Mouse (Mus musculus) CH12.LX (cell line): ENCODE data around the gene Daglb. TPM values are rescaled to one million over a fixed set of nuclear protein-coding genes. Genes with fewer than 3 reads are reported as not detected.

Experiments used
- DNase-seq: peaks from one replicate; pipeline ENCODE4 v3.0.0-alpha.2; 2013; ENCODE audit errors: extremely low read depth
- H3K27ac ChIP-seq: 2 replicates; pipeline ENCODE4 v1.5.1; 2012; ENCODE audit warnings: low read depth, mild to moderate bottlenecking, control low read depth, moderate library complexity; ENCODE audit not compliant: insufficient read depth
- H3K27me3 ChIP-seq: replicated peaks from 2 replicates; pipeline ENCODE3; 2012; ENCODE audit warnings: inconsistent platforms
- H3K36me3 ChIP-seq, 2 experiments: replicated peaks in 1 of 2; 2 replicates each; pipeline versions ENCODE3 to v1.6.1; 2012; ENCODE audit warnings: inconsistent platforms in 1 of 2, low read length in 1 of 2, mild to moderate bottlenecking in 1 of 2, mixed read lengths in 1 of 2, moderate library complexity in 1 of 2; ENCODE audit not compliant: control insufficient read depth in 1 of 2, insufficient read depth in 1 of 2
- H3K4me1 ChIP-seq, 2 experiments: 2 replicates each; pipeline ENCODE4 v1.6.1; 2012; ENCODE audit warnings: inconsistent platforms in 1 of 2, moderate library complexity in 1 of 2; ENCODE audit not compliant: insufficient read depth in 2 of 2, control insufficient read depth in 1 of 2
- H3K4me2 ChIP-seq: 2 replicates; pipeline ENCODE4 v1.6.1; 2012; ENCODE audit warnings: low read depth, mild to moderate bottlenecking, control low read depth; ENCODE audit not compliant: poor library complexity, insufficient read depth, severe bottlenecking
- H3K4me3 ChIP-seq, 3 experiments: fragments of 150-350 bp in 1 of 3; sonication (generic) in 1 of 3; replicated peaks in 1 of 3; 2 replicates each; pipeline versions ENCODE3 to v1.5.1; 2011 to 2012; ENCODE audit warnings: low read depth in 2 of 3, low read length in 2 of 3, mild to moderate bottlenecking in 2 of 3, moderate library complexity in 2 of 3, control low read depth in 1 of 3, improper control_type of control experiment in 1 of 3, inconsistent platforms in 1 of 3, mixed read lengths in 1 of 3; ENCODE audit not compliant: poor library complexity in 1 of 3
- H3K79me2 ChIP-seq: replicated peaks from 2 replicates; pipeline ENCODE4 v1.6.1; 2012; ENCODE audit warnings: mild to moderate bottlenecking, moderate library complexity; ENCODE audit not compliant: control insufficient read depth, poor library complexity, insufficient read depth, severe bottlenecking; ENCODE audit errors: extremely low read depth
- H3K9ac ChIP-seq: 2 replicates; pipeline ENCODE4 v1.6.1; 2012; ENCODE audit warnings: low read depth, mild to moderate bottlenecking, control low read depth, moderate library complexity; ENCODE audit not compliant: insufficient read depth
- H3K9me3 ChIP-seq: replicated peaks from 2 replicates; pipeline ENCODE3; 2012; ENCODE audit warnings: low read length, inconsistent platforms, mixed read lengths
- CHD2 ChIP-seq: IDR thresholded peaks from 2 replicates; pipeline ENCODE4 v1.6.1; 2011; ENCODE audit warnings: low read length, improper control_type of control experiment
- CTCF ChIP-seq, 2 experiments: IDR thresholded peaks in 1 of 2; conservative IDR thresholded peaks in 1 of 2; 2 replicates each; pipeline ENCODE4 v1.5.1; 2011 to 2012; ENCODE audit warnings: low read depth in 2 of 2, low read length in 2 of 2, improper control_type of control experiment in 1 of 2, inconsistent platforms in 1 of 2, mild to moderate bottlenecking in 1 of 2, moderate library complexity in 1 of 2
- E2F4 ChIP-seq: IDR thresholded peaks from 2 replicates; pipeline ENCODE4 v1.6.1; 2011; ENCODE audit warnings: low read depth, low read length, improper control_type of control experiment; ENCODE audit not compliant: insufficient replicate concordance
- EP300 ChIP-seq: IDR thresholded peaks from 2 replicates; pipeline ENCODE4 v1.6.1; 2011; ENCODE audit warnings: low read length, improper control_type of control experiment
- ETS1 ChIP-seq: conservative IDR thresholded peaks from 2 replicates; pipeline ENCODE4 v1.6.1; 2012; ENCODE audit warnings: low read depth, mild to moderate bottlenecking, inconsistent platforms, low read length, improper control_type of control experiment, moderate library complexity
- IRF4 ChIP-seq: IDR thresholded peaks from 2 replicates; pipeline ENCODE4 v1.6.1; 2014; ENCODE audit warnings: low read depth, mild to moderate bottlenecking, inconsistent platforms, low read length, improper control_type of control experiment
- JUN ChIP-seq: IDR thresholded peaks from 2 replicates; pipeline ENCODE4 v1.6.1; 2011; ENCODE audit warnings: low read depth, mild to moderate bottlenecking, low read length, improper control_type of control experiment, moderate library complexity; ENCODE audit not compliant: insufficient read depth
- JUND ChIP-seq: conservative IDR thresholded peaks from 2 replicates; pipeline ENCODE4 v1.6.1; 2011; ENCODE audit warnings: low read depth, low read length, improper control_type of control experiment
- MAFK ChIP-seq: IDR thresholded peaks from 2 replicates; pipeline ENCODE4 v1.6.1; 2011; ENCODE audit warnings: low read length, improper control_type of control experiment; ENCODE audit not compliant: insufficient replicate concordance
- MAX ChIP-seq: IDR thresholded peaks from 2 replicates; pipeline ENCODE4 v1.6.1; 2011; ENCODE audit warnings: low read length, improper control_type of control experiment
- MEF2A ChIP-seq: IDR thresholded peaks from 2 replicates; pipeline ENCODE4 v1.6.1; 2014; ENCODE audit warnings: low read depth, mild to moderate bottlenecking, inconsistent platforms, low read length, improper control_type of control experiment, borderline replicate concordance
- MYC ChIP-seq: IDR thresholded peaks from 2 replicates; pipeline ENCODE4 v1.6.1; 2011; ENCODE audit warnings: low read depth, mild to moderate bottlenecking, improper control_type of control experiment, low read length
- NRF1 ChIP-seq: IDR thresholded peaks from 2 replicates; pipeline ENCODE4 v1.6.1; 2014; ENCODE audit warnings: low read depth, mild to moderate bottlenecking, inconsistent platforms, low read length, improper control_type of control experiment, moderate library complexity
- PAX5 ChIP-seq: IDR thresholded peaks from 2 replicates; pipeline ENCODE4 v1.6.1; 2012; ENCODE audit warnings: low read length, inconsistent platforms, mixed read lengths
- POLR2A ChIP-seq: IDR thresholded peaks from 2 replicates; pipeline ENCODE4 v1.6.1; 2011; ENCODE audit warnings: low read depth, mild to moderate bottlenecking, improper control_type of control experiment, low read length
- POLR2AphosphoS2 ChIP-seq: IDR thresholded peaks from 2 replicates; pipeline ENCODE4 v1.6.1; 2011; ENCODE audit warnings: low read depth, low read length, improper control_type of control experiment
- RAD21 ChIP-seq: IDR thresholded peaks from 2 replicates; pipeline ENCODE4 v1.6.1; 2011; ENCODE audit warnings: low read depth, mild to moderate bottlenecking, low read length, improper control_type of control experiment, moderate library complexity
- RCOR1 ChIP-seq: conservative IDR thresholded peaks from 2 replicates; pipeline ENCODE4 v1.6.1; 2012; ENCODE audit warnings: low read depth, mild to moderate bottlenecking, inconsistent platforms, low read length, improper control_type of control experiment
- SIN3A ChIP-seq: IDR thresholded peaks from 2 replicates; pipeline ENCODE4 v1.6.1; 2012; ENCODE audit warnings: low read length, improper control_type of control experiment, inconsistent platforms
- SMC3 ChIP-seq: IDR thresholded peaks from 2 replicates; pipeline ENCODE4 v1.6.1; 2011; ENCODE audit warnings: low read depth, low read length, improper control_type of control experiment
- TBP ChIP-seq: conservative IDR thresholded peaks from 2 replicates; pipeline ENCODE4 v1.6.1; 2011; ENCODE audit warnings: low read depth, low read length, improper control_type of control experiment
- TCF12 ChIP-seq: IDR thresholded peaks from 2 replicates; pipeline ENCODE4 v1.6.1; 2014; ENCODE audit warnings: low read depth, mild to moderate bottlenecking, inconsistent platforms, low read length, improper control_type of control experiment
- USF2 ChIP-seq: conservative IDR thresholded peaks from 2 replicates; pipeline ENCODE4 v1.6.1; 2011; ENCODE audit warnings: low read depth, low read length, improper control_type of control experiment
- ZC3H11A ChIP-seq: IDR thresholded peaks from 2 replicates; pipeline ENCODE4 v1.6.1; 2012; ENCODE audit warnings: low read depth, mild to moderate bottlenecking, inconsistent platforms, low read length, improper control_type of control experiment
- ZKSCAN1 ChIP-seq: IDR thresholded peaks from 2 replicates; pipeline ENCODE4 v1.6.1; 2012; ENCODE audit warnings: low read depth, inconsistent platforms, low read length, improper control_type of control experiment, borderline replicate concordance
- ZMIZ1 ChIP-seq: IDR thresholded peaks from 2 replicates; pipeline ENCODE4 v1.6.1; 2012; ENCODE audit warnings: low read depth, mild to moderate bottlenecking, inconsistent platforms, low read length, improper control_type of control experiment
- dilution Hi-C: fragments of 300-500 bp; cut with MboI; formaldehyde crosslinking; loops from 2 replicates; pipeline ENCODE4 v1.14.3; 2020; ENCODE audit warnings: low sequenced_read_pairs; ENCODE audit not compliant: extremely low pct_unique_long_range_greater_than_20kb, extremely low pct_ligation_motif_present
- in situ Hi-C: fragments of 300-500 bp; cut with MboI; formaldehyde crosslinking; loops from 3 replicates; pipeline ENCODE4 v1.14.3; 2019; ENCODE audit warnings: low sequenced_read_pairs, low pct_ligation_motif_present, low pct_unique_long_range_greater_than_20kb, mixed read lengths
- polyA plus RNA-seq: library from polyadenylated mRNA; unstranded; fragments of >175 nt; gene quantifications from 2 replicates; pipeline ENCODE4 v1.2.1, GENCODE M21; 2012; ENCODE audit warnings: low read depth; ENCODE audit not compliant: insufficient read length
- total RNA-seq, 2 experiments: library from RNA; depleted of rRNA; stranded (reverse); fragments of 300-350 nt in 1 of 2; fragments of >200 nt in 1 of 2; gene quantifications; 2 replicates each; pipeline ENCODE4 v1.2.3; 2012 to 2014

Gene Daglb
- total and polyA plus RNA-seq, 3 experiments, result 10.4 to 11.9 (median 11.4) TPM

GRCm38 (mm10) chr5:143537022-143537421 lies 72.6 kb downstream of the Daglb start:
- Histone ChIP-seq H3K27me3 (peaks cover 11% of the 10 kb centered on the region), H3K36me3 (no peaks in the 10 kb centered on the region), H3K9me3 (no peaks in the 10 kb centered on the region), H3K4me3 (no peak overlapping the region), H3K27ac (no peak overlapping the region), H3K4me2 (no peak overlapping the region), H3K4me1 (peaks cover 0 to 2% of the 10 kb centered on the region in 2 experiments; a peak in 1 of 4 replicates), H3K79me2 (no peaks in the 10 kb centered on the region), H3K9ac (no peak overlapping the region)
- in situ Hi-C loops, result no loop called here
- dilution Hi-C loops, result no loop called here
- TF ChIP-seq MAX (no peak), RAD21 (no peak), PAX5 (no peak), USF2 (no peak)
- DNase-seq, result no peak

DNA sequence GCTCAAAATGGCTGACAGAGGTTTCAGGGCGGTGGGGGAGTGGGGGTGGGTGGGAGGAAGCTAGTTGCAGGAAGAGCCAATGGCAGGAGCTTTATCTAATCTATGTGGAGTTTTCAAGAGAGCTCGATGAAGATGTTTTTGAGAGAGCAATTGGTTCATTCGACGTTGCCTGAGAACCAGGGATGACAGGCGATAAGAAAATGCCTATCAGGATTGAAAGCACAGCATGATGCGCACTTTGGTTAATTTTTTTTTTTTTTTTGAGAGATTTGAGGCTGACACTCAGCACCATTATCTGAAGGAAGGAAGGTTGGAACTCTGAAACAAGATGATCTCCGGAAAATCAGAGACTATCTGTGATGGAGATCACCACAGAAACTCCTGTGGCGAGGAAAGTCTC lies 74.7 kb downstream of the Daglb start:
- no peaks in the 10 kb centered on the region for H3K79me2 ChIP-seq
- no peak overlapping the region for H3K9ac ChIP-seq
- in situ Hi-C loops (no loop called here), dilution Hi-C loops (no loop called here)
- no peak for DNase-seq
- H3K4me2 ChIP-seq, result no peak overlapping the region
- no peak overlapping the region for H3K4me3 ChIP-seq
- peaks cover 0 to 2% of the 10 kb centered on the region in 2 experiments; a peak in 1 of 4 replicates for H3K4me1 ChIP-seq
- TF ChIP-seq PAX5, result no peak
- no peak for TF ChIP-seq ZKSCAN1
- no peak for TF ChIP-seq RAD21
- no peak for TF ChIP-seq JUN
- TF ChIP-seq RCOR1, result no peak
- TF ChIP-seq ZMIZ1, result no peak
- no peak for TF ChIP-seq POLR2A
- no peak for TF ChIP-seq TBP
- TF ChIP-seq CTCF (conservative IDR thresholded peaks at IDR 0.05 in 1 of 2, IDR thresholded peaks at IDR 0.05 in 1 of 2; ENCODE audit: low read depth in 2 of 2, low read length in 2 of 2), result no peak
- TF ChIP-seq ZC3H11A, result no peak
- TF ChIP-seq SIN3A, result no peak
- no peak for TF ChIP-seq JUND
- peaks cover 19% of the 10 kb centered on the region for H3K27me3 ChIP-seq
- no peak overlapping the region for H3K27ac ChIP-seq
- H3K36me3 ChIP-seq, result no peaks in the 10 kb centered on the region
- no peaks in the 10 kb centered on the region for H3K9me3 ChIP-seq

DNA sequence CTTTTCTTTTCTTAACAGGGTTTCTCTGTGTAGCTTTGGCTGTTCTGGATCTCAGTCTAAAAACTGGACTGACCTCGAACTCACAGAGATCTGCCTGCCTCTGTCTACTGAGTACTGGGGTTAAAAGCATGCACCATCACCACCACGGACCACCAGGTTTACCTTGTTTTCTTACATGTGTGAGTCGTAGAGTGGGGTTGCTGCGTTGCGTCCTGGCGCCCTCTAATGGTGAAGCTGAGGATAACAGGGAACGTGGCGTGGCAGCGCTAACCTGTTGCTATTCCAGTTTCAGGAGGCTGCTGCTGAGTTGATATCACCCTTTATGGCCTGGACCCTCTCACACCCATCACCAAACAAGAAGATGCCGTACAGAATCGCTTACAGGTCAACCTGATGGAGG lies 83.0 kb downstream of the Daglb start:
- peak; percentile 82 for DNase-seq
- peak overlapping the region; percentile 78 for H3K4me2 ChIP-seq
- peak overlapping the region; percentile 32; the same call in 1 of the 2 replicates for H3K9ac ChIP-seq
- no peak for TF ChIP-seq E2F4
- TF ChIP-seq CHD2, result no peak
- no peak for TF ChIP-seq EP300
- no peak for TF ChIP-seq ZKSCAN1
- TF ChIP-seq TCF12, result 0 out of 2 replicates have a peak, but pooled peaks have one; percentile 11
- no peak for TF ChIP-seq POLR2AphosphoS2
- TF ChIP-seq ETS1, result no peak
- TF ChIP-seq JUN, result no peak
- 0 out of 2 replicates have a peak, but pooled peaks have one; percentile 27 for TF ChIP-seq IRF4
- no peak for TF ChIP-seq POLR2A
- TF ChIP-seq MEF2A, result no peak
- TF ChIP-seq USF2, result no peak
- peak; percentile 94 for TF ChIP-seq MYC
- no peak for TF ChIP-seq MAFK
- TF ChIP-seq NRF1, result no peak
- TF ChIP-seq TBP, result peak; percentile 89
- TF ChIP-seq SMC3, result peak; percentile 86

More for the DNA sequence above, 83.0 kb downstream of the Daglb start:
- Histone ChIP-seq H3K4me1 (peaks cover 0 to 22% of the 10 kb centered on the region in 2 experiments; a peak in 2 of 4 replicates), H3K27me3 (peaks cover 21% of the 10 kb centered on the region), H3K27ac (no peak overlapping the region), H3K79me2 (no peaks in the 10 kb centered on the region), H3K9me3 (no peaks in the 10 kb centered on the region), H3K4me3 (peak overlapping the region in 2 of 3 experiments; percentile 8 to 60), H3K36me3 (peaks cover 0 to 9% of the 10 kb centered on the region in 2 experiments)
- in situ Hi-C loops, result loop anchor here (5.0 kb wide), 1 partner anchor 110 kb away; no protein-coding TSS in a partner anchor
- dilution Hi-C loops, result no loop called here
